Mouse (Mus musculus) forebrain, embryonic 16.5 days (tissue): ENCODE data around the gene Stox2. TPM values are rescaled to one million over a fixed set of nuclear protein-coding genes. Genes with fewer than 3 reads are reported as not detected.

Source experiments
- ATAC-seq: fragments of 200-750 bp; cut with Nextera tagmentation; 2 replicates; pipeline ENCODE4 v1.8.0; 2017; ENCODE audit warnings: mild to moderate bottlenecking, moderate library complexity
- H3K27ac ChIP-seq: fragments of 300-500 bp; sonication (generic); 2 replicates; pipeline ENCODE4 v1.5.1; 2014; ENCODE audit warnings: low read length, control low read depth
- H3K27me3 ChIP-seq: fragments of 300-500 bp; sonication (generic); replicated peaks from 2 replicates; pipeline ENCODE4 v1.6.1; 2014; ENCODE audit warnings: low read length; ENCODE audit not compliant: control insufficient read depth, insufficient read depth
- H3K36me3 ChIP-seq: fragments of 300-500 bp; sonication (generic); 2 replicates; pipeline ENCODE4 v1.6.1; 2014; ENCODE audit not compliant: control insufficient read depth, insufficient read depth
- H3K4me1 ChIP-seq: fragments of 300-500 bp; sonication (generic); replicated peaks from 2 replicates; pipeline ENCODE4 v1.6.1; 2014; ENCODE audit warnings: low read length; ENCODE audit not compliant: control insufficient read depth, insufficient read depth
- H3K4me2 ChIP-seq: fragments of 300-500 bp; sonication (generic); 2 replicates; pipeline ENCODE4 v1.6.1; 2014; ENCODE audit warnings: mild to moderate bottlenecking, low read length, control low read depth
- H3K4me3 ChIP-seq: fragments of 300-500 bp; sonication (generic); replicated peaks from 2 replicates; pipeline ENCODE4 v1.5.1; 2014; ENCODE audit warnings: mild to moderate bottlenecking, low read length, control low read depth
- H3K9ac ChIP-seq: fragments of 300-500 bp; sonication (generic); replicated peaks from 2 replicates; pipeline ENCODE4 v1.6.1; 2014; ENCODE audit warnings: low read depth, low read length, control low read depth
- H3K9me3 ChIP-seq: fragments of 300-500 bp; sonication (generic); 2 replicates; pipeline ENCODE4 v1.6.1; 2016; ENCODE audit warnings: low read length; ENCODE audit not compliant: control insufficient read depth
- WGBS: fragments of 180-500 bp; shearing (Covaris S2); extraction: QIAGEN DNeasy Blood & Tissue Kit; methylation state at CpG from one replicate; pipeline ENCODE4 v1.1.7; 2014; 5-methylcytosine and 5-hydroxymethylcytosine counted together
- polyA plus RNA-seq: library from polyadenylated mRNA; unstranded; fragments of >200 nt; fragmentation: Nextera tagmentation; extraction: Ambion mirVana; gene quantifications from 2 replicates; pipeline ENCODE4 v1.2.1, GENCODE M21; 2015

Stox2 gene
- polyA plus RNA-seq, 1 experiment from 2014 or later = 42.1 TPM

- H3K9ac ChIP-seq = no peak overlapping the region
Measured at GRCm38 (mm10) chr8:47388171-47388570, 58.0 kb downstream of the Stox2 start.

GRCm38 (mm10) chr8:47385810-47386209 lies 60.4 kb downstream of the Stox2 start:
- 76% methylated on average over 1 of the region's 1 CpGs for WGBS
- Histone ChIP-seq H3K27me3 (no peaks in the 10 kb centered on the region), H3K4me3 (no peak overlapping the region), H3K4me2 (no peak overlapping the region), H3K9me3 (no peaks in the 10 kb centered on the region), H3K27ac (no peak overlapping the region), H3K9ac (no peak overlapping the region), H3K36me3 (no peaks in the 10 kb centered on the region), H3K4me1 (peaks cover 7% of the 10 kb centered on the region; the same call in 1 of the 2 replicates)
- no peak for ATAC-seq

More at GRCm38 (mm10) chr8:47388171-47388570, 58.0 kb downstream of the Stox2 start:
- WGBS = 88% methylated on average over 12 of the region's 12 CpGs
- Histone ChIP-seq H3K4me1 (no peaks in the 10 kb centered on the region), H3K4me3 (no peak overlapping the region), H3K27me3 (no peaks in the 10 kb centered on the region), H3K4me2 (no peak overlapping the region), H3K36me3 (no peaks in the 10 kb centered on the region), H3K9me3 (no peaks in the 10 kb centered on the region), H3K27ac (no peak overlapping the region)
- ATAC-seq = no peak

GRCm38 (mm10) chr8:47384151-47384550 lies 62.0 kb downstream of the Stox2 start:
- WGBS = 54% methylated on average over 5 of the region's 5 CpGs
- Histone ChIP-seq H3K27me3 (no peaks in the 10 kb centered on the region), H3K36me3 (no peaks in the 10 kb centered on the region), H3K4me3 (no peak overlapping the region), H3K4me1 (peaks cover 8% of the 10 kb centered on the region; the same call in 1 of the 2 replicates), H3K27ac (no peak overlapping the region), H3K9me3 (no peaks in the 10 kb centered on the region), H3K4me2 (no peak overlapping the region), H3K9ac (no peak overlapping the region)
- ATAC-seq = no peak

GRCm38 (mm10) chr8:47383632-47384031 lies 62.5 kb downstream of the Stox2 start:
- Histone ChIP-seq H3K27ac (no peak overlapping the region), H3K36me3 (no peaks in the 10 kb centered on the region), H3K27me3 (no peaks in the 10 kb centered on the region), H3K4me1 (peaks cover 8% of the 10 kb centered on the region; the same call in 1 of the 2 replicates), H3K9ac (no peak overlapping the region), H3K9me3 (no peaks in the 10 kb centered on the region), H3K4me3 (no peak overlapping the region), H3K4me2 (no peak overlapping the region)
- ATAC-seq = no peak
- 89% methylated on average over 9 of the region's 9 CpGs for WGBS

GRCm38 (mm10) chr8:47381216-47381615 lies 64.9 kb downstream of the Stox2 start:
- 12% methylated on average over 3 of the region's 3 CpGs for WGBS
- H3K9me3 ChIP-seq = no peaks in the 10 kb centered on the region
- H3K4me1 ChIP-seq = peaks cover 8% of the 10 kb centered on the region; the same call in 1 of the 2 replicates
- ATAC-seq = peak; percentile 64; the same call in 1 of the 2 replicates
- H3K27ac ChIP-seq = no peak overlapping the region; the same call in 1 of the 2 replicates
- no peak overlapping the region for H3K4me3 ChIP-seq
- H3K27me3 ChIP-seq = no peaks in the 10 kb centered on the region
- H3K36me3 ChIP-seq = no peaks in the 10 kb centered on the region
- H3K9ac ChIP-seq = no peak overlapping the region
- H3K4me2 ChIP-seq = no peak overlapping the region

GRCm38 (mm10) chr8:47380725-47381124 lies 65.4 kb downstream of the Stox2 start:
- H3K9me3 ChIP-seq = no peaks in the 10 kb centered on the region
- H3K9ac ChIP-seq = no peak overlapping the region
- no peaks in the 10 kb centered on the region for H3K36me3 ChIP-seq
- H3K27me3 ChIP-seq = no peaks in the 10 kb centered on the region
- H3K4me3 ChIP-seq = no peak overlapping the region
- H3K4me1 ChIP-seq = peaks cover 8% of the 10 kb centered on the region; the same call in 1 of the 2 replicates
- no peak overlapping the region for H3K4me2 ChIP-seq
- no peak overlapping the region for H3K27ac ChIP-seq
- WGBS = 50% methylated on average over 6 of the region's 6 CpGs
- ATAC-seq = no peak

- H3K4me1 ChIP-seq = peaks cover 8% of the 10 kb centered on the region; the same call in 1 of the 2 replicates
- no peak overlapping the region for H3K4me2 ChIP-seq
- H3K9me3 ChIP-seq = no peaks in the 10 kb centered on the region
- no peak overlapping the region for H3K27ac ChIP-seq
- WGBS = 56% methylated on average over 3 of the region's 3 CpGs
- H3K27me3 ChIP-seq = no peaks in the 10 kb centered on the region
- no peak overlapping the region for H3K9ac ChIP-seq
- ATAC-seq = no peak
- no peak overlapping the region for H3K4me3 ChIP-seq
- H3K36me3 ChIP-seq = no peaks in the 10 kb centered on the region
Measured at GRCm38 (mm10) chr8:47380075-47380474, 66.1 kb downstream of the Stox2 start.

GRCm38 (mm10) chr8:47376651-47377050 lies 69.5 kb downstream of the Stox2 start:
- 84% methylated on average over 7 of the region's 7 CpGs for WGBS
- no peaks in the 10 kb centered on the region for H3K27me3 ChIP-seq
- peaks cover 7% of the 10 kb centered on the region; the same call in 1 of the 2 replicates for H3K4me1 ChIP-seq
- H3K9ac ChIP-seq = no peak overlapping the region
- no peak overlapping the region for H3K27ac ChIP-seq
- no peaks in the 10 kb centered on the region for H3K9me3 ChIP-seq
- H3K4me2 ChIP-seq = no peak overlapping the region
- no peak overlapping the region for H3K4me3 ChIP-seq
- no peaks in the 10 kb centered on the region for H3K36me3 ChIP-seq
- ATAC-seq = no peak

- ATAC-seq = no peak
- Histone ChIP-seq H3K27me3 (no peaks in the 10 kb centered on the region), H3K9me3 (no peaks in the 10 kb centered on the region), H3K4me3 (no peak overlapping the region), H3K4me2 (no peak overlapping the region), H3K36me3 (no peaks in the 10 kb centered on the region), H3K9ac (no peak overlapping the region), H3K27ac (no peak overlapping the region), H3K4me1 (peaks cover 14% of the 10 kb centered on the region)
- 89% methylated on average over 7 of the region's 7 CpGs for WGBS
Measured at GRCm38 (mm10) chr8:47373757-47374156, 72.4 kb downstream of the Stox2 start.

- H3K4me3 ChIP-seq = no peak overlapping the region
- 0 out of 2 replicates have a peak overlapping the region, but pooled peaks have one; percentile 4 for H3K27ac ChIP-seq
- peaks cover 14% of the 10 kb centered on the region for H3K4me1 ChIP-seq
- H3K27me3 ChIP-seq = no peaks in the 10 kb centered on the region
- no peak overlapping the region for H3K9ac ChIP-seq
- H3K4me2 ChIP-seq = 0 out of 2 replicates have a peak overlapping the region, but pooled peaks have one; percentile 12
- H3K9me3 ChIP-seq = no peaks in the 10 kb centered on the region
- ATAC-seq = peak; percentile 55; the same call in 1 of the 2 replicates
- no peaks in the 10 kb centered on the region for H3K36me3 ChIP-seq
- 12% methylated on average over 3 of the region's 3 CpGs for WGBS
Measured at GRCm38 (mm10) chr8:47371539-47371938, 74.6 kb downstream of the Stox2 start.
